Mouse (Mus musculus): ENCODE measurements at regions not wholly inside any gene's neighbourhood (a gene's known extent, or its start where the extent isn't known, plus 50 kb on each side); places are given as distances from the start of the nearest gene placed in this dataset.
"Not testable (repeated sequence)": the region's sequence is repeated elsewhere in the genome, so short reads cannot be mapped to it uniquely, and the experiment has no call there.

- ATAC-seq: no peak
- WGBS: 84% methylated on average over 9 of the region's 9 CpGs
- Histone ChIP-seq H3K27me3 (replicated peaks; ENCODE audit: control insufficient read depth, insufficient read depth, low read length) (no peaks in the 10 kb centered on the region), H3K4me3 (ENCODE audit: low read length) (no peak overlapping the region), H3K4me2 (ENCODE audit: low read length) (no peak overlapping the region), H3K9me3 (ENCODE audit: control insufficient read depth, low read length) (no peaks in the 10 kb centered on the region), H3K27ac (ENCODE audit: low read depth, low read length) (no peak overlapping the region), H3K9ac (ENCODE audit: low read depth, low read length) (no peak overlapping the region), H3K4me1 (ENCODE audit: control insufficient read depth, insufficient read depth, low read depth, low read length) (no peaks in the 10 kb centered on the region), H3K36me3 (ENCODE audit: control insufficient read depth, insufficient read depth, low read length) (no peaks in the 10 kb centered on the region)
These were observed 559.4 kb upstream of the Adamts5 start for GRCm38 (mm10) chr16:86461073-86461472.

GRCm38 (mm10) chr16:86456649-86457048 is 555.0 kb upstream of the Adamts5 start:
- H3K4me3 ChIP-seq (ENCODE audit: low read length): no peak overlapping the region
- 68% methylated on average over 3 of the region's 3 CpGs for WGBS
- no peaks in the 10 kb centered on the region for H3K27me3 ChIP-seq (replicated peaks; ENCODE audit: control insufficient read depth, insufficient read depth, low read length)
- no peaks in the 10 kb centered on the region for H3K36me3 ChIP-seq (ENCODE audit: control insufficient read depth, insufficient read depth, low read length)
- H3K4me1 ChIP-seq (ENCODE audit: control insufficient read depth, insufficient read depth, low read depth, low read length): no peaks in the 10 kb centered on the region
- no peak overlapping the region for H3K27ac ChIP-seq (ENCODE audit: low read depth, low read length)
- H3K4me2 ChIP-seq (ENCODE audit: low read length): no peak overlapping the region
- H3K9ac ChIP-seq (ENCODE audit: low read depth, low read length): no peak overlapping the region
- no peak for ATAC-seq
- H3K9me3 ChIP-seq (ENCODE audit: control insufficient read depth, low read length): no peaks in the 10 kb centered on the region

DNA sequence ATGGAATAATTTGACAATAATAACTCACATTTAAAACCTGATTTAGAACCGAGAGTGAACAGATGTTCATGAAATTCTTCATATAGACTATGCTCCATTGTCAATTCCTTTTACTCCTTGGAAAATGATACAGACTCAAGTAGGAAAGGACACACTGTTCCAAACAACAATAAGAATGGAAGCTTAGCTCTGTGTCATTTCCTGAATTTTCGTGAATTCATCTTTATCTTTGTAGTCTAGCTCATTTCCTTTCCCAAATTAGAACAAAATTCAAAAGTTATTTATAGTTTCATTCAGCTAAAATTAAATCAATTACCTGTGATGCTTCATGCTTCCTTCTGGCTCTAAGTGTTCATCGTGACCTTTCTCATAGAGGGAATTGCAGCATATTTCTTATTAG is 553.2 kb upstream of the Adamts5 start:
- Histone ChIP-seq H3K4me1 (ENCODE audit: control insufficient read depth, insufficient read depth, low read depth, low read length) (no peaks in the 10 kb centered on the region), H3K27ac (ENCODE audit: low read depth, low read length) (no peak overlapping the region), H3K27me3 (replicated peaks; ENCODE audit: control insufficient read depth, insufficient read depth, low read length) (no peaks in the 10 kb centered on the region), H3K4me3 (ENCODE audit: low read length) (no peak overlapping the region), H3K4me2 (ENCODE audit: low read length) (no peak overlapping the region), H3K9ac (ENCODE audit: low read depth, low read length) (no peak overlapping the region), H3K36me3 (ENCODE audit: control insufficient read depth, insufficient read depth, low read length) (no peaks in the 10 kb centered on the region), H3K9me3 (ENCODE audit: control insufficient read depth, low read length) (no peaks in the 10 kb centered on the region)
- no peak for ATAC-seq
- WGBS: 80% methylated on average over 3 of the region's 3 CpGs

DNA sequence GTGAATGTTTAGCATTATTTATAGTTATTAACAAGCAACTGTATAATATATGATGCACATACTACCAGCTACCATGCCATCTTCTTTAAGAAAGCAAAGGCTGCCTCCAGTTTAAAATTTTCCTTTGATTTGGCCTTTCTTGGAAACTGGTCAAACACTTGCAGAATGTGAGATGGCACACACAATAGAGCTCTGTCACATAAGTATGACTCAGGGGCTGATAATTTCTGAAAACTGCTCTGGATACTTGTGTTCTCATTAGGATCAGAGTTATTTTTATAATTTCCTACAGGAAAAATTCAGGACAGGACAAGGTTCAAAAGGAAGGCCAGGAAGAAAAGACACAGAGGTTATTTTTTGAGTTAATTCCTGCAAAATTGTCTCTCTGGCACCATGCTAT is 552.4 kb upstream of the Adamts5 start:
- Histone ChIP-seq H3K27ac (ENCODE audit: low read depth, low read length) (no peak overlapping the region), H3K4me3 (ENCODE audit: low read length) (no peak overlapping the region), H3K4me1 (ENCODE audit: control insufficient read depth, insufficient read depth, low read depth, low read length) (no peaks in the 10 kb centered on the region), H3K27me3 (replicated peaks; ENCODE audit: control insufficient read depth, insufficient read depth, low read length) (no peaks in the 10 kb centered on the region), H3K36me3 (ENCODE audit: control insufficient read depth, insufficient read depth, low read length) (no peaks in the 10 kb centered on the region), H3K4me2 (ENCODE audit: low read length) (no peak overlapping the region), H3K9ac (ENCODE audit: low read depth, low read length) (no peak overlapping the region), H3K9me3 (ENCODE audit: control insufficient read depth, low read length) (no peaks in the 10 kb centered on the region)
- ATAC-seq: no peak

- no peak overlapping the region for H3K4me3 ChIP-seq (ENCODE audit: low read length)
- no peaks in the 10 kb centered on the region for H3K36me3 ChIP-seq (ENCODE audit: control insufficient read depth, insufficient read depth, low read length)
- H3K4me2 ChIP-seq (ENCODE audit: low read length): no peak overlapping the region
- no peak overlapping the region for H3K9ac ChIP-seq (ENCODE audit: low read depth, low read length)
- no peaks in the 10 kb centered on the region for H3K9me3 ChIP-seq (ENCODE audit: control insufficient read depth, low read length)
- no peak for ATAC-seq
- no peaks in the 10 kb centered on the region for H3K4me1 ChIP-seq (ENCODE audit: control insufficient read depth, insufficient read depth, low read depth, low read length)
- 40% methylated on average over 1 of the region's 1 CpGs for WGBS
- no peaks in the 10 kb centered on the region for H3K27me3 ChIP-seq (replicated peaks; ENCODE audit: control insufficient read depth, insufficient read depth, low read length)
- no peak overlapping the region for H3K27ac ChIP-seq (ENCODE audit: low read depth, low read length)
These were observed 547.0 kb upstream of the Adamts5 start for GRCm38 (mm10) chr16:86448478-86449160.

GRCm38 (mm10) chr16:86419458-86419857 is 517.8 kb upstream of the Adamts5 start:
- 10% methylated on average over 5 of the region's 5 CpGs for WGBS
- not testable (repeated sequence) for H3K36me3 ChIP-seq (ENCODE audit: control insufficient read depth, insufficient read depth, low read length); H3K9ac ChIP-seq (ENCODE audit: low read depth, low read length); H3K27ac ChIP-seq (ENCODE audit: low read depth, low read length); H3K4me2 ChIP-seq (ENCODE audit: low read length); H3K4me3 ChIP-seq (ENCODE audit: low read length); H3K9me3 ChIP-seq (ENCODE audit: control insufficient read depth, low read length); H3K4me1 ChIP-seq (ENCODE audit: control insufficient read depth, insufficient read depth, low read depth, low read length); H3K27me3 ChIP-seq (replicated peaks; ENCODE audit: control insufficient read depth, insufficient read depth, low read length)
- peak; percentile 85 for ATAC-seq

DNA sequence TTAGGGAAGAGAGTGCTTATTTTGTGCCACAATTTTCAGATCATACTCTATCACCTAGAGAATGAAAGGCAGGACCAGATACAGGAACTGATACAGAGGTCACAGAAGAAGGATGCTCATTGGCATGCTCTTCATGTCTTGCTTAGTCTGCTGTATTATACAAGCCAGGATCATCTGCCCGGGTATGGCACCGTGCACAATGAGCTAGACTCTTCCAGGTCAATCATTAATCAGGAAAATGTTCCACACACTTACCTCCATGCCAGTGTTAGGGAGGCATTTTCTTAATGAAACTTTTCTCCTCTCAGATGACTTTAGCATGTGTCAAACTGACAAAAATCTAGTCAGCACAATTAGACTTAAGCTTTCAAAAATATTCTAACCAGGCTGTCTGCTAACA is 502.7 kb upstream of the Adamts5 start:
- Histone ChIP-seq H3K4me3 (ENCODE audit: low read length) (no peak overlapping the region), H3K4me2 (ENCODE audit: low read length) (no peak overlapping the region), H3K9me3 (ENCODE audit: control insufficient read depth, low read length) (no peaks in the 10 kb centered on the region), H3K27ac (ENCODE audit: low read depth, low read length) (no peak overlapping the region), H3K9ac (ENCODE audit: low read depth, low read length) (no peak overlapping the region), H3K27me3 (replicated peaks; ENCODE audit: control insufficient read depth, insufficient read depth, low read length) (no peaks in the 10 kb centered on the region), H3K36me3 (ENCODE audit: control insufficient read depth, insufficient read depth, low read length) (no peaks in the 10 kb centered on the region), H3K4me1 (ENCODE audit: control insufficient read depth, insufficient read depth, low read depth, low read length) (no peaks in the 10 kb centered on the region)
- WGBS: 86% methylated on average over 2 of the region's 2 CpGs
- ATAC-seq: no peak

GRCm38 (mm10) chr16:86401381-86401780 is 499.8 kb upstream of the Adamts5 start:
- Histone ChIP-seq H3K9me3 (ENCODE audit: control insufficient read depth, low read length) (no peaks in the 10 kb centered on the region), H3K4me3 (ENCODE audit: low read length) (no peak overlapping the region), H3K27ac (ENCODE audit: low read depth, low read length) (no peak overlapping the region), H3K36me3 (ENCODE audit: control insufficient read depth, insufficient read depth, low read length) (no peaks in the 10 kb centered on the region), H3K4me2 (ENCODE audit: low read length) (no peak overlapping the region), H3K4me1 (ENCODE audit: control insufficient read depth, insufficient read depth, low read depth, low read length) (no peaks in the 10 kb centered on the region), H3K27me3 (replicated peaks; ENCODE audit: control insufficient read depth, insufficient read depth, low read length) (no peaks in the 10 kb centered on the region), H3K9ac (ENCODE audit: low read depth, low read length) (no peak overlapping the region)
- no peak for ATAC-seq
- 59% methylated on average over 1 of the region's 1 CpGs for WGBS

DNA sequence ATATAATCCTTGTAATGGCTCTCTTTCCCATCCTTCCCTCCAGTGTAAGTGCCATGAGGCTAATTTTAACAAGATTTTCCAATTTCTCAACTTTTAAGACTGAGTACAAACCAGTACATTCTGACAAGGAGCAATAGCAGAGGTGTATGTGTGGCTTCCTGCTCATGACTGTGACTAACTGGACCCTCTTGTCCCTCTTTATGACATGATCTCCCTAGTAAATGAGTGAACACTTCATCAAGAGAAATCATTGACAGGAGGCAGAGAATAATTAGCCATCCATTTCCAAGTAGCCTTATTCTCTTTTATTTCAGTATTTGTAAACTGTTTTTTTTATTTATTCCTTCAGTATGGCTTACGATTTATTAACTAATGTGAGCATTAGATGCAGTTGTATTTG is 497.7 kb upstream of the Adamts5 start:
- Histone ChIP-seq H3K9ac (ENCODE audit: low read depth, low read length) (no peak overlapping the region), H3K4me3 (ENCODE audit: low read length) (no peak overlapping the region), H3K27me3 (replicated peaks; ENCODE audit: control insufficient read depth, insufficient read depth, low read length) (no peaks in the 10 kb centered on the region), H3K27ac (ENCODE audit: low read depth, low read length) (no peak overlapping the region), H3K4me2 (ENCODE audit: low read length) (no peak overlapping the region), H3K4me1 (ENCODE audit: control insufficient read depth, insufficient read depth, low read depth, low read length) (no peaks in the 10 kb centered on the region), H3K9me3 (ENCODE audit: control insufficient read depth, low read length) (no peaks in the 10 kb centered on the region), H3K36me3 (ENCODE audit: control insufficient read depth, insufficient read depth, low read length) (no peaks in the 10 kb centered on the region)
- 98% methylated on average over 1 of the region's 1 CpGs for WGBS
- ATAC-seq: no peak

GRCm38 (mm10) chr16:86397521-86397920 is 495.9 kb upstream of the Adamts5 start:
- Histone ChIP-seq H3K27ac (ENCODE audit: low read depth, low read length) (no peak overlapping the region), H3K4me1 (ENCODE audit: control insufficient read depth, insufficient read depth, low read depth, low read length) (no peaks in the 10 kb centered on the region), H3K27me3 (replicated peaks; ENCODE audit: control insufficient read depth, insufficient read depth, low read length) (no peaks in the 10 kb centered on the region), H3K9me3 (ENCODE audit: control insufficient read depth, low read length) (no peaks in the 10 kb centered on the region), H3K9ac (ENCODE audit: low read depth, low read length) (no peak overlapping the region), H3K4me3 (ENCODE audit: low read length) (no peak overlapping the region), H3K4me2 (ENCODE audit: low read length) (no peak overlapping the region), H3K36me3 (ENCODE audit: control insufficient read depth, insufficient read depth, low read length) (no peaks in the 10 kb centered on the region)
- ATAC-seq: no peak
- WGBS: 72% methylated on average over 2 of the region's 2 CpGs

Data from hindbrain, embryonic 16.5 days (tissue).